Mouse (Mus musculus) MEL (cell line): ENCODE results near the gene Bnip3. TPM values are rescaled to one million over a fixed set of nuclear protein-coding genes. Genes with fewer than 3 reads are reported as not detected.

Experiments
- DNase-seq: peaks from one replicate; pipeline ENCODE4 v3.0.0; 2011; ENCODE audit warnings: low read depth, low spot score
- H3K27ac ChIP-seq: 2 replicates; pipeline ENCODE4 v1.5.1; 2012; ENCODE audit warnings: low read depth, mild to moderate bottlenecking, control low read depth, low read length, moderate library complexity; ENCODE audit not compliant: control insufficient read depth
- H3K27me3 ChIP-seq, 2 experiments: fragments of 150-350 bp in 1 of 2; sonication (generic) in 1 of 2; 2 replicates each; pipeline ENCODE4 v1.6.1; 2012; ENCODE audit warnings: low read length in 2 of 2, mild to moderate bottlenecking in 2 of 2, improper control_type of control experiment in 1 of 2, moderate library complexity in 1 of 2; ENCODE audit not compliant: insufficient read depth in 2 of 2, control insufficient read depth in 1 of 2
- H3K36me3 ChIP-seq, 2 experiments: 2 replicates each; pipeline ENCODE4 v1.6.1; 2012 to 2014; ENCODE audit warnings: low read length in 2 of 2, improper control_type of control experiment in 1 of 2, inconsistent platforms in 1 of 2, mild to moderate bottlenecking in 1 of 2; ENCODE audit not compliant: insufficient read depth in 2 of 2, control insufficient read depth in 1 of 2
- H3K4me1 ChIP-seq, 2 experiments: fragments of 150-350 bp in 1 of 2; sonication (generic) in 1 of 2; 2 replicates each; pipeline ENCODE4 v1.6.1; 2012; ENCODE audit warnings: low read length in 2 of 2, improper control_type of control experiment in 1 of 2, mild to moderate bottlenecking in 1 of 2; ENCODE audit not compliant: insufficient read depth in 2 of 2, control insufficient read depth in 1 of 2
- H3K4me3 ChIP-seq, 2 experiments: fragments of 150-350 bp in 1 of 2; sonication (generic) in 1 of 2; 2 replicates each; pipeline ENCODE4 v1.5.1; 2012; ENCODE audit warnings: low read depth in 2 of 2, low read length in 2 of 2, mild to moderate bottlenecking in 2 of 2, moderate library complexity in 2 of 2, control low read depth in 1 of 2, improper control_type of control experiment in 1 of 2; ENCODE audit not compliant: control insufficient read depth in 1 of 2, insufficient read depth in 1 of 2
- H3K79me2 ChIP-seq: 2 replicates; pipeline ENCODE4 v1.6.1; 2012; ENCODE audit warnings: mild to moderate bottlenecking, low read length, moderate library complexity; ENCODE audit not compliant: control insufficient read depth, poor library complexity, insufficient read depth
- H3K9ac ChIP-seq: 2 replicates; pipeline ENCODE4 v1.6.1; 2012; ENCODE audit warnings: low read depth, mild to moderate bottlenecking, control low read depth, low read length, moderate library complexity; ENCODE audit not compliant: control insufficient read depth, poor library complexity, severe bottlenecking
- H3K9me3 ChIP-seq: fragments of 150-350 bp; sonication (generic); replicated peaks from 2 replicates; pipeline ENCODE4 v1.6.1; 2012; ENCODE audit warnings: mild to moderate bottlenecking, low read length, improper control_type of control experiment, moderate library complexity; ENCODE audit not compliant: insufficient read depth
- CHD2 ChIP-seq: IDR thresholded peaks from 2 replicates; pipeline ENCODE4 v1.6.1; 2011; ENCODE audit warnings: low read length, improper control_type of control experiment
- CTCF ChIP-seq, 3 experiments: IDR thresholded peaks in 2 of 3; conservative IDR thresholded peaks in 1 of 3; 2 replicates each; pipeline ENCODE4 v1.5.1; 2011 to 2012; ENCODE audit warnings: low read length in 3 of 3, low read depth in 2 of 3, mild to moderate bottlenecking in 2 of 3, improper control_type of control experiment in 1 of 3, inconsistent platforms in 1 of 3, mixed read lengths in 1 of 3, moderate library complexity in 1 of 3; ENCODE audit not compliant: control insufficient read depth in 1 of 3, insufficient read depth in 1 of 3, poor library complexity in 1 of 3, severe bottlenecking in 1 of 3
- ELF1 ChIP-seq: IDR thresholded peaks from 2 replicates; pipeline ENCODE4 v1.6.1; 2014; ENCODE audit warnings: low read depth, mild to moderate bottlenecking, inconsistent platforms, low read length, improper control_type of control experiment, moderate library complexity
- EP300 ChIP-seq, 2 experiments: IDR thresholded peaks; 2 replicates each; pipeline ENCODE4 v1.6.1; 2011; ENCODE audit warnings: improper control_type of control experiment in 2 of 2, low read length in 2 of 2, low read depth in 1 of 2, mild to moderate bottlenecking in 1 of 2
- GABPA ChIP-seq: IDR thresholded peaks from 2 replicates; pipeline ENCODE4 v1.6.1; 2012; ENCODE audit warnings: low read depth, mild to moderate bottlenecking, inconsistent platforms, low read length, improper control_type of control experiment, moderate library complexity
- GATA1 ChIP-seq: IDR thresholded peaks from 2 replicates; pipeline ENCODE4 v1.6.1; 2011; ENCODE audit warnings: low read depth, low read length, improper control_type of control experiment
- JUND ChIP-seq: IDR thresholded peaks from 2 replicates; pipeline ENCODE4 v1.6.1; 2011; ENCODE audit warnings: low read depth, mild to moderate bottlenecking, improper control_type of control experiment, low read length
- KAT2A ChIP-seq: conservative IDR thresholded peaks from 2 replicates; pipeline ENCODE4 v1.6.1; 2012; ENCODE audit warnings: low read depth, low read length, improper control_type of control experiment, inconsistent platforms
- MAFK ChIP-seq: IDR thresholded peaks from 2 replicates; pipeline ENCODE4 v1.6.1; 2011; ENCODE audit warnings: low read depth, mild to moderate bottlenecking, low read length, improper control_type of control experiment, borderline replicate concordance
- MAX ChIP-seq: IDR thresholded peaks from 2 replicates; pipeline ENCODE4 v1.6.1; 2011; ENCODE audit warnings: low read length, improper control_type of control experiment
- MEF2A ChIP-seq: IDR thresholded peaks from 2 replicates; pipeline ENCODE4 v1.6.1; 2014; ENCODE audit warnings: low read depth, mild to moderate bottlenecking, inconsistent platforms, low read length, improper control_type of control experiment; ENCODE audit not compliant: poor library complexity, insufficient replicate concordance, severe bottlenecking; ENCODE audit errors: extremely low read depth
- MYB ChIP-seq: IDR thresholded peaks from 2 replicates; pipeline ENCODE4 v1.6.1; 2011; ENCODE audit warnings: mild to moderate bottlenecking, low read depth, low read length, improper control_type of control experiment
- MYC ChIP-seq: IDR thresholded peaks from 2 replicates; pipeline ENCODE4 v1.6.1; 2011; ENCODE audit warnings: low read depth, mild to moderate bottlenecking, low read length, improper control_type of control experiment, moderate library complexity
- NRF1 ChIP-seq: IDR thresholded peaks from 2 replicates; pipeline ENCODE4 v1.6.1; 2014; ENCODE audit warnings: low read depth, mild to moderate bottlenecking, inconsistent platforms, low read length, improper control_type of control experiment, moderate library complexity; ENCODE audit not compliant: poor library complexity, insufficient read depth, severe bottlenecking
- POLR2AphosphoS2 ChIP-seq: IDR thresholded peaks from 2 replicates; pipeline ENCODE4 v1.6.1; 2011; ENCODE audit warnings: low read length, improper control_type of control experiment
- RAD21 ChIP-seq: IDR thresholded peaks from 2 replicates; pipeline ENCODE4 v1.6.1; 2011; ENCODE audit warnings: mild to moderate bottlenecking, low read depth, low read length, improper control_type of control experiment
- RCOR1 ChIP-seq: IDR thresholded peaks from 2 replicates; pipeline ENCODE4 v1.6.1; 2012; ENCODE audit warnings: low read depth, mild to moderate bottlenecking, inconsistent platforms, low read length, improper control_type of control experiment
- SIN3A ChIP-seq: IDR thresholded peaks from 2 replicates; pipeline ENCODE4 v1.6.1; 2012; ENCODE audit warnings: low read length, improper control_type of control experiment, inconsistent platforms
- SMC3 ChIP-seq: IDR thresholded peaks from 2 replicates; pipeline ENCODE4 v1.6.1; 2011; ENCODE audit warnings: low read depth, low read length, improper control_type of control experiment
- TAL1 ChIP-seq: IDR thresholded peaks from 2 replicates; pipeline ENCODE4 v1.6.1; 2012; ENCODE audit warnings: mild to moderate bottlenecking, inconsistent platforms, low read length, moderate library complexity, mixed read lengths
- TBP ChIP-seq: IDR thresholded peaks from 2 replicates; pipeline ENCODE4 v1.8.0; 2011; ENCODE audit warnings: low read depth, low read length, improper control_type of control experiment
- TCF12 ChIP-seq: IDR thresholded peaks from 2 replicates; pipeline ENCODE4 v1.6.1; 2014; ENCODE audit warnings: low read depth, mild to moderate bottlenecking, inconsistent platforms, low read length, improper control_type of control experiment, moderate library complexity
- USF1 ChIP-seq: IDR thresholded peaks from 2 replicates; pipeline ENCODE4 v1.6.1; 2014; ENCODE audit warnings: low read depth, mild to moderate bottlenecking, inconsistent platforms, low read length, improper control_type of control experiment, moderate library complexity
- USF2 ChIP-seq, 2 experiments: IDR thresholded peaks; 2 replicates each; pipeline ENCODE4 v1.6.1; 2011 to 2012; ENCODE audit warnings: improper control_type of control experiment in 2 of 2, low read length in 2 of 2, borderline replicate concordance in 1 of 2, inconsistent platforms in 1 of 2, low read depth in 1 of 2, mild to moderate bottlenecking in 1 of 2; ENCODE audit not compliant: insufficient read depth in 1 of 2
- ZC3H11A ChIP-seq: IDR thresholded peaks from 2 replicates; pipeline ENCODE4 v1.6.1; 2012; ENCODE audit warnings: low read depth, mild to moderate bottlenecking, inconsistent platforms, low read length, improper control_type of control experiment
- ZKSCAN1 ChIP-seq: IDR thresholded peaks from 2 replicates; pipeline ENCODE4 v1.6.1; 2012; ENCODE audit warnings: low read depth, mild to moderate bottlenecking, inconsistent platforms, low read length, improper control_type of control experiment, moderate library complexity
- ZMIZ1 ChIP-seq: IDR thresholded peaks from 2 replicates; pipeline ENCODE4 v1.6.1; 2012; ENCODE audit warnings: low read depth, mild to moderate bottlenecking, inconsistent platforms, low read length, improper control_type of control experiment, moderate library complexity
- ZNF384 ChIP-seq: IDR thresholded peaks from 2 replicates; pipeline ENCODE4 v1.6.1; 2012; ENCODE audit warnings: low read depth, mild to moderate bottlenecking, inconsistent platforms, low read length, improper control_type of control experiment
- polyA plus RNA-seq, 2 experiments: library from polyadenylated mRNA; stranded (reverse) in 1 of 2; unstranded in 1 of 2; fragments of >175 nt in 1 of 2; fragments of >200 nt in 1 of 2; gene quantifications; 2 replicates each; pipeline versions ENCODE4 v1.2.1 to v1.2.4; 2012; ENCODE audit warnings: low replicate concordance in 2 of 2, low read depth in 1 of 2; ENCODE audit not compliant: insufficient read length in 2 of 2, insufficient read depth in 1 of 2, missing spikeins in 1 of 2
- total RNA-seq: library from RNA; depleted of rRNA; stranded (reverse); fragments of 300-350 nt; gene quantifications from 2 replicates; pipeline ENCODE4 v1.2.3, GENCODE M21; 2012

Gene Bnip3
- total and polyA plus RNA-seq, 3 experiments = 37.0 to 135 TPM; not detected in 1

DNA sequence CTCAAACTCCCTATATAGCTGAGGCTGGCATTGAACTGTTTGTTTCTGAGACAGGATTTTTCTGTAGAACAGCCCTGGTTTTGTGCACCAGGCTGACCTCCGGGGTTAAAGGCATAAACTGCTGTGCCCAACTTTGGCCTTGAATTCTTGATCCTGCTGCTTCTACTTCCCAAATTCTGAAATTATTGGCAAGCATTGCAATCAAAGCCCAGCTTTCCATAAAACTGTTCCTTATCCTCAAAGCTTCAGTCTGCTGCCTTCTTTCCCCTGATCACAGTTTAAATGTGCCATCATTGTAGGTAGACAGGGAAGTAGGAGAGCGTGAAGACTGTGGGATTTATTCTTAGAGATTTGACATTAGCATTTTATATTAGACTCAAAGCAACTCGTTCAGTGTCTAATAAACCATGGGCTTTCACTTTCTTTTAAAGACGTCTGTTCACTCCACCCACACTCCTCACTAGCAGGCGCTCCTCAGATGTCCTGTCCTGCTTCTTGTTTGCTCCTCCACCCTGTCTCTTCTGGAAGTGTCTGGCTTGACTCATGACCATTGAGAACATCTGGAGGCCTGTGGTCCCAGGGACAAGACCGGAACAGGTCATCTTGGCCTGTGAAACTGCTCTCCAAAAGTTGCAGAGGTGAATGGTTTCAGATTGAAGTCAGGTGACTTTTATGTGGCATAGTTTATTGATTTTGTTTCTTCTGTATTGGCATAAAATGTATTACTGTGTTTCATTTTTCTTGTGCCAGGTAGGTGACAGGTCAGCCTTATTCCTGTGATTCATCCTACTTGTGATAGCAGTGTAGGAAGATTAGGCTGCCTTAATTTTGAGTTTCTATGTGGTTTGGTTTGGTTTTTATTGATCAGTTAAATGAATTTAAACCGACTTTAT is 61.0 kb downstream of the Bnip3 start:
- TF ChIP-seq GATA1 = no peak
- no peak for TF ChIP-seq GABPA
- no peak for TF ChIP-seq MAFK
- TF ChIP-seq RAD21 = no peak
- no peak for TF ChIP-seq MYB
- no peak for TF ChIP-seq POLR2AphosphoS2
- TF ChIP-seq ZMIZ1 = no peak
- no peak for TF ChIP-seq CTCF (IDR thresholded peaks at IDR 0.05 in 2 of 3, conservative IDR thresholded peaks at IDR 0.05 in 1 of 3; ENCODE audit: control insufficient read depth in 1 of 3, insufficient read depth in 1 of 3, low read depth in 2 of 3, low read length in 3 of 3, poor library complexity in 1 of 3, severe bottlenecking in 1 of 3)
- TF ChIP-seq TAL1 = no peak
- no peak for TF ChIP-seq SMC3
- no peak for TF ChIP-seq ELF1
- no peak for TF ChIP-seq NRF1
- no peak for TF ChIP-seq USF2 (IDR thresholded peaks at IDR 0.05; ENCODE audit: borderline replicate concordance in 1 of 2, insufficient read depth in 1 of 2, low read depth in 1 of 2, low read length in 2 of 2)
- no peak for TF ChIP-seq RCOR1
- no peak for TF ChIP-seq ZKSCAN1
- TF ChIP-seq TCF12 = no peak
- TF ChIP-seq JUND = no peak
- TF ChIP-seq MYC = no peak
- Histone ChIP-seq H3K4me1 (peaks cover 0 to 23% of the 10 kb centered on the region in 2 experiments; a peak in 3 of 4 replicates), H3K27me3 (no peaks in the 10 kb centered on the region), H3K4me3 (no peak overlapping the region), H3K9ac (peak overlapping the region; percentile 96; the same call in 1 of the 2 replicates), H3K36me3 (peaks cover 19 to 24% of the 10 kb centered on the region in 2 experiments), H3K27ac (no peak overlapping the region), H3K9me3 (no peaks in the 10 kb centered on the region), H3K79me2 (peaks cover 37% of the 10 kb centered on the region)
- DNase-seq = no peak

DNA sequence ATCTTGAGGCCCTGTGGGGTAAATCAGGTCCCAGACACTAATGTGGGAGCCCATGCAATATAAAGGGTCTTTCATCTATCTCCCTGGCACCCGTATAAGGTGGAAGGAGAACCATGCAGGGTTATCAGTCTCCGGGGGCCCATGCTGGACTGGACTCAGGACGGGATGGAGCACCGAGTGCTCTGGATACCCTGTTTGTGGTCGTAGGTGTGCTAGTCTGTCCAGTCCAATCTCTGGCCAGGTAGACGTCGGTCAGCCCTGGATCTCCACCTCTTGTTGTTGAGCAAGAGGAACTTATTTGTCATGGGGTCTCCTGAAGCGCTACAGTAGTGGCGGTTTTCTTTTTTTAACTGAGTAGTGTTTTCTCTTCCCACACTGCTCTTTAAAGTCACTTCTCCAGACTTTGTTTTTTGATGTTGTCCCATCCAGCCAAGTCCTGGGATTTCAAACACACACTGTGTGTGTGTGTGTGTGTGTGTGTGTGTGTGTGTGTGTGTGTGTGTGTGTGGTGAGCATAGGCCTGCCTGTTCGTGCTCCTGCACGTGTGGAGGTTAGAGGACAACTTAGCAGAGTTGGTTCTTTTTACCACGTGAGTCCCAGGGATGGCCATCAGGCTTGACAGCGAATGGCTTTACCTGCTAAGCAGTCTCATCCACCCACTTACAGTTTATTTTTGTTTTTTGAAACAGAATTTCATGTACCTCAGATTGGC is 61.8 kb downstream of the Bnip3 start:
- Histone ChIP-seq H3K9ac (peak overlapping the region; percentile 96), H3K4me1 (peaks cover 0 to 26% of the 10 kb centered on the region in 2 experiments; a peak in 3 of 4 replicates), H3K27ac (no peak overlapping the region), H3K79me2 (peaks cover 37% of the 10 kb centered on the region), H3K9me3 (no peaks in the 10 kb centered on the region), H3K27me3 (no peaks in the 10 kb centered on the region), H3K4me3 (peak overlapping the region; percentile 87 to 99), H3K36me3 (peaks cover 21 to 22% of the 10 kb centered on the region in 2 experiments)
- TF ChIP-seq ZNF384 (no peak), USF1 (no peak), TBP (no peak), NRF1 (no peak), MEF2A (no peak), MAX (no peak), CTCF (IDR thresholded peaks at IDR 0.05 in 2 of 3, conservative IDR thresholded peaks at IDR 0.05 in 1 of 3; ENCODE audit: control insufficient read depth in 1 of 3, insufficient read depth in 1 of 3, low read depth in 2 of 3, low read length in 3 of 3, poor library complexity in 1 of 3, severe bottlenecking in 1 of 3) (no peak), EP300 (IDR thresholded peaks at IDR 0.05; ENCODE audit: low read depth in 1 of 2, low read length in 2 of 2) (no peak), KAT2A (no peak), POLR2AphosphoS2 (no peak), SIN3A (no peak), CHD2 (no peak), ZC3H11A (no peak)
- peak; percentile 18 for DNase-seq
